Mouse (Mus musculus): ENCODE results near the gene Sobp. TPM values are rescaled to one million over a fixed set of nuclear protein-coding genes. Genes with fewer than 3 reads are reported as not detected.

Gene Sobp
- polyA plus RNA-seq, 1 experiment from 2014 or later = 4.5 TPM

DNA sequence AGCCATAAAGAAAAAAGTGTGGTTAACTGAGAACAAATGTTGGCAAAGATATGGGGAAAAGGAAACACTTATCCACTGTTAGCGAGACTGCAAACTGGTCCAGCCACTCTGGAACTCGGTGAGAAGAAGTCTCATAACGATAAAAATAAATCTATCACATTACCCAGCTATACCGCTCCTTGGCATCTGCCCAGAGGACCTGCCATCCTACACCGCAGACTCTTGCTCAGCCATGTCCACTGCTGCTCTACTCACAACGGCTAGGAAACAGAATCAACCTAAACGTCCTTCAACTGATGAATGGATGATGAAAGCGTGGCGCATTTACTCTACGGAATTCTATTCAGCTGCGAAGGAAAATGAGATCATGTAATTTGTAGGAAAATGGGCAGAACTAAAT is 25.9 kb downstream of the Sobp start:
- Histone ChIP-seq H3K27ac (ENCODE audit: low read depth, low read length) (no peak overlapping the region), H3K36me3 (ENCODE audit: control insufficient read depth, insufficient read depth, low read length) (no peaks in the 10 kb centered on the region), H3K9ac (ENCODE audit: low read length) (no peak overlapping the region), H3K9me3 (ENCODE audit: control insufficient read depth, low read length) (no peaks in the 10 kb centered on the region), H3K4me2 (ENCODE audit: low read depth) (no peak overlapping the region), H3K4me3 (ENCODE audit: low read depth, low read length) (no peak overlapping the region), H3K27me3 (ENCODE audit: control insufficient read depth, insufficient read depth, low read length) (no peaks in the 10 kb centered on the region), H3K4me1 (ENCODE audit: control insufficient read depth, insufficient read depth, low read length) (0 out of 2 replicates have a peak, but pooled peaks cover under 1% of the 10 kb centered on the region)
- DNase-seq (ENCODE audit: low spot score) (no peak), ATAC-seq (ENCODE audit: insufficient read depth, low FRiP score, low TSS enrichment) (no peak)
- 92% methylated on average over 11 of the region's 11 CpGs for WGBS

DNA sequence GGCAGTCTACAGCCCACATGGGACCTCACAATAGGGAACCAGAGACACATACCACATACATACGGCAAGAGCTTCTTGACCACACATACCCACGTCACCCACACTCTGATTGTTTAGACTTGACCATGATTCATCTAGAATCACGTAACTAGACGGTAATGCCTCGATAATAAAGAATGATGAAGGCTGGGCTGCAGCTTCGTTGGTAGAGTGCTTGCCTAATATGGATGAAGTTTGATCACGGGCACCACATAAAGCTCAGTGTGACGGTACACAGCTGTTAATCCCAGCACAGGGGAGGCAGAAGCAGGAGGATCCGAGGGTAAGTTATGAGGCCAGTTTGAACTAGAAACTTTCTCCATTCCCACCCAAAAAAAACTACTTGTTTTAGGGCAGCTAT is 31.2 kb downstream of the Sobp start:
- no peak overlapping the region for H3K27ac ChIP-seq (ENCODE audit: low read depth, low read length)
- ATAC-seq (ENCODE audit: insufficient read depth, low FRiP score, low TSS enrichment) = no peak
- no peak overlapping the region for H3K4me3 ChIP-seq (ENCODE audit: low read depth, low read length)
- DNase-seq (ENCODE audit: low spot score) = no peak
- H3K27me3 ChIP-seq (ENCODE audit: control insufficient read depth, insufficient read depth, low read length) = no peaks in the 10 kb centered on the region
- WGBS = 93% methylated on average over 9 of the region's 9 CpGs
- no peaks in the 10 kb centered on the region for H3K36me3 ChIP-seq (ENCODE audit: control insufficient read depth, insufficient read depth, low read length)
- H3K9me3 ChIP-seq (ENCODE audit: control insufficient read depth, low read length) = no peaks in the 10 kb centered on the region
- no peaks in the 10 kb centered on the region for H3K4me1 ChIP-seq (ENCODE audit: control insufficient read depth, insufficient read depth, low read length)
- H3K9ac ChIP-seq (ENCODE audit: low read length) = no peak overlapping the region
- H3K4me2 ChIP-seq (ENCODE audit: low read depth) = no peak overlapping the region

DNA sequence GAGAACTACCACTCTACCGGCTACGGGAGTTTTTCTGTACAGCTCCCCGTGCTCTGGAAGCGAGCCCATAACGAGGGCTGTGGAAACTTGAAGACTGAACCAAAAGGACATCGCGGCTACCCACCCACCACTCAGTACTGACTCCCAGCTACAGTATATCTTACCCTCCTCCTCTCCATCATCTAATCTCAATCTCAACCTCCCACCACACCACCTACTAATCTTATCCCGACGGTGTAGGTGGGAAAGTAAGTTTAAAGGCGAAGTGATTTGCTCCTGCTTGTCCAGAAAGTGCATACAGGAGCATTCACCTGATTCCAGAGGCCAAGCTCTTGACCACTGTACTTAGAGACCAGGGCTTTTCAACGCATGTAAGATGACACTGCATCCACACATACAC is 40.3 kb downstream of the Sobp start:
- 87% methylated on average over 11 of the region's 11 CpGs for WGBS

DNA sequence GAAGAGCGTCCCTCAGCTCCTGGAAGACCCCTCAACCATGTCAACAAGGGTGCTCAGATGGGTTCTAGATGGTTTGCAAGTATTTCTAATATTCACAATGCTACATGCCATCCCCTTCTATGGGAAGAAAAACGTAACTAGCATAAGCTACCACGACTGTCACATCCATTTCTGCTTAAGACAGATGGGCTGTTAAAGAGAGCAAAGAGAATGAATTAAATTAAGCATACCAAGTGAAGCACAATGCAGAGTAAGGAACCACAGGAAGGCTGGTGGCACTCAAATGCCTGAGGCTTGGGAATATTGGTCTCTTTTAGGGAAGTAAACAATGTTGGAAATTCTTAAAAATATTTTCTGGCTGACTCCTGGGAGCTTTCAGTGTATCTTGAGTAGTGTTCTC is 45.6 kb downstream of the Sobp start:
- WGBS = 40% methylated on average over 3 of the region's 3 CpGs
- ATAC-seq (ENCODE audit: insufficient read depth, low FRiP score, low TSS enrichment) = no peak
- Histone ChIP-seq H3K27ac (ENCODE audit: low read depth, low read length) (no peak overlapping the region), H3K27me3 (ENCODE audit: control insufficient read depth, insufficient read depth, low read length) (no peaks in the 10 kb centered on the region), H3K4me3 (ENCODE audit: low read depth, low read length) (no peak overlapping the region), H3K4me1 (ENCODE audit: control insufficient read depth, insufficient read depth, low read length) (peaks cover 4% of the 10 kb centered on the region; the same call in 1 of the 2 replicates), H3K9ac (ENCODE audit: low read length) (no peak overlapping the region), H3K36me3 (ENCODE audit: control insufficient read depth, insufficient read depth, low read length) (no peaks in the 10 kb centered on the region), H3K4me2 (ENCODE audit: low read depth) (no peak overlapping the region), H3K9me3 (ENCODE audit: control insufficient read depth, low read length) (no peaks in the 10 kb centered on the region)
- DNase-seq (ENCODE audit: low spot score) = no peak

More for the DNA sequence above, 40.3 kb downstream of the Sobp start:
- no peaks in the 10 kb centered on the region for H3K36me3 ChIP-seq (ENCODE audit: control insufficient read depth, insufficient read depth, low read length)
- no peak overlapping the region for H3K27ac ChIP-seq (ENCODE audit: low read depth, low read length)
- ATAC-seq (ENCODE audit: insufficient read depth, low FRiP score, low TSS enrichment) (no peak), DNase-seq (ENCODE audit: low spot score) (no peak)
- no peak overlapping the region for H3K4me2 ChIP-seq (ENCODE audit: low read depth)
- no peak overlapping the region for H3K9ac ChIP-seq (ENCODE audit: low read length)
- no peaks in the 10 kb centered on the region for H3K9me3 ChIP-seq (ENCODE audit: control insufficient read depth, low read length)
- H3K4me1 ChIP-seq (ENCODE audit: control insufficient read depth, insufficient read depth, low read length) = no peaks in the 10 kb centered on the region
- no peaks in the 10 kb centered on the region for H3K27me3 ChIP-seq (ENCODE audit: control insufficient read depth, insufficient read depth, low read length)
- no peak overlapping the region for H3K4me3 ChIP-seq (ENCODE audit: low read depth, low read length)

DNA sequence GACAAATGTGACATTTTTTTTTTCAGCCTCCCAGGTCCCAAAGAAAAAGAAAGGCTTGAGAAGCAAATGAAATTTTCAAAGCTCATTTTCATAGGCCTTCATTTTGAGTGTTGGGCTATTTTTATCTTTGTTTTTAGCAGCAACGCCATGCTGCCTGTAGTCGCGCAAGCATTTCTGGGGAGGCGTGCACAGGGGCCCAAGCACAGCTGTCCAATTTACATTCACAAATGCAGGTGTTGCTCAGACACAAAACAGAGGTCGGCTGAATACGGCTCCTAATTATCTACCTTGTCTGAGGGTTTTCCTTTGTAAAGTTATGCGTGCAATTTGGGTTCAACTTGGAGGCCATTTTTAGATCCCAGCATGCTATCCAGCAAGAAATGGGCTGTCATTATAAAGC is 49.8 kb downstream of the Sobp start:
- H3K36me3 ChIP-seq (ENCODE audit: control insufficient read depth, insufficient read depth, low read length) = no peaks in the 10 kb centered on the region
- WGBS = 80% methylated on average over 7 of the region's 7 CpGs
- H3K27me3 ChIP-seq (ENCODE audit: control insufficient read depth, insufficient read depth, low read length) = no peaks in the 10 kb centered on the region
- H3K27ac ChIP-seq (ENCODE audit: low read depth, low read length) = no peak overlapping the region
- no peak overlapping the region for H3K4me3 ChIP-seq (ENCODE audit: low read depth, low read length)
- ATAC-seq (ENCODE audit: insufficient read depth, low FRiP score, low TSS enrichment) (no peak), DNase-seq (ENCODE audit: low spot score) (no peak)
- no peak overlapping the region for H3K4me2 ChIP-seq (ENCODE audit: low read depth)
- no peak overlapping the region for H3K9ac ChIP-seq (ENCODE audit: low read length)
- H3K9me3 ChIP-seq (ENCODE audit: control insufficient read depth, low read length) = no peaks in the 10 kb centered on the region
- peaks cover 4% of the 10 kb centered on the region; the same call in 1 of the 2 replicates for H3K4me1 ChIP-seq (ENCODE audit: control insufficient read depth, insufficient read depth, low read length)

DNA sequence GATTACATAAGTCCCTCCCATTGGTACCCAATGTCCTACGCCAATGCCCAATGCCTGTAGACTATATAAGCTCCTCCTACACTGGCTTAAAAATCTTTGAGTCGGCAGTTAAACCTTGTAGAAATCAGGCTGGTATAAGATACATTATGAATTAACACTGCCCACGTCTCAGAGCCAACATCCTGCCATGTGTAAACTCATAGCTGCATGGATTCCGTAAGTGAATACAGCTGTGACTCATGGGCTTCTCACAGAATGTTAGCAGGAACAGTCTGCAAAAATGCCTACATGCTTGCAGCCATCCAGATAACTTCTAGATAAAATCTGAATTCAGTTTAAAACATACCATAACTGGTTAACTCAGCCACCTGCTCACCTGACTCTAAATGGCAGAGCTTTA is 50.2 kb downstream of the Sobp start:
- Histone ChIP-seq H3K4me1 (ENCODE audit: control insufficient read depth, insufficient read depth, low read length) (peaks cover 4% of the 10 kb centered on the region; the same call in 1 of the 2 replicates), H3K27me3 (ENCODE audit: control insufficient read depth, insufficient read depth, low read length) (no peaks in the 10 kb centered on the region), H3K27ac (ENCODE audit: low read depth, low read length) (no peak overlapping the region), H3K4me2 (ENCODE audit: low read depth) (no peak overlapping the region), H3K36me3 (ENCODE audit: control insufficient read depth, insufficient read depth, low read length) (no peaks in the 10 kb centered on the region), H3K4me3 (ENCODE audit: low read depth, low read length) (no peak overlapping the region), H3K9me3 (ENCODE audit: control insufficient read depth, low read length) (no peaks in the 10 kb centered on the region), H3K9ac (ENCODE audit: low read length) (no peak overlapping the region)
- ATAC-seq (ENCODE audit: insufficient read depth, low FRiP score, low TSS enrichment) = no peak
- DNase-seq (ENCODE audit: low spot score) = no peak
- 92% methylated on average over 4 of the region's 4 CpGs for WGBS

DNA sequence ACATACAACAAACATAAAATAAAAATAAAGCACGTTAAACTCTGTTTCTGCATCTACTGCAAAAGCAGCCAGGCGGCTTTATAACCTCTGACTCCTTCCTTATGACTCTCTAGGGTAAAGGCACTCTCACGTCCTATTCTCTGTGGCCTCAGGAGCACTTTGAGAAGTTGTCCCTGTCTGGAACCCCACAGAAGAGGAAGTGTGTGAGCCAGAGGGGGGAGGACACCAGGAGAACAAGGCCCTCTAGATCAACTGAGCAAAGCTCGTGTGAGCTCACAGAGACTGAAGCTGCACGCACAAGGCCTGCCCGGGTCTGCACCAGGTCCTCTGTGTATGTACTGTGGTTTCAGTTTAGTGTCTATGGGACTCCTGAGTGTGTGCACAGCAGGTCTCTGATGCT is 50.9 kb downstream of the Sobp start:
- Histone ChIP-seq H3K4me2 (ENCODE audit: low read depth) (no peak overlapping the region), H3K27ac (ENCODE audit: low read depth, low read length) (no peak overlapping the region), H3K9ac (ENCODE audit: low read length) (no peak overlapping the region), H3K4me1 (ENCODE audit: control insufficient read depth, insufficient read depth, low read length) (no peaks in the 10 kb centered on the region; the same call in 1 of the 2 replicates), H3K36me3 (ENCODE audit: control insufficient read depth, insufficient read depth, low read length) (no peaks in the 10 kb centered on the region), H3K4me3 (ENCODE audit: low read depth, low read length) (no peak overlapping the region), H3K9me3 (ENCODE audit: control insufficient read depth, low read length) (no peaks in the 10 kb centered on the region), H3K27me3 (ENCODE audit: control insufficient read depth, insufficient read depth, low read length) (no peaks in the 10 kb centered on the region)
- 77% methylated on average over 6 of the region's 6 CpGs for WGBS
- DNase-seq (ENCODE audit: low spot score) (no peak), ATAC-seq (ENCODE audit: insufficient read depth, low FRiP score, low TSS enrichment) (no peak)

DNA sequence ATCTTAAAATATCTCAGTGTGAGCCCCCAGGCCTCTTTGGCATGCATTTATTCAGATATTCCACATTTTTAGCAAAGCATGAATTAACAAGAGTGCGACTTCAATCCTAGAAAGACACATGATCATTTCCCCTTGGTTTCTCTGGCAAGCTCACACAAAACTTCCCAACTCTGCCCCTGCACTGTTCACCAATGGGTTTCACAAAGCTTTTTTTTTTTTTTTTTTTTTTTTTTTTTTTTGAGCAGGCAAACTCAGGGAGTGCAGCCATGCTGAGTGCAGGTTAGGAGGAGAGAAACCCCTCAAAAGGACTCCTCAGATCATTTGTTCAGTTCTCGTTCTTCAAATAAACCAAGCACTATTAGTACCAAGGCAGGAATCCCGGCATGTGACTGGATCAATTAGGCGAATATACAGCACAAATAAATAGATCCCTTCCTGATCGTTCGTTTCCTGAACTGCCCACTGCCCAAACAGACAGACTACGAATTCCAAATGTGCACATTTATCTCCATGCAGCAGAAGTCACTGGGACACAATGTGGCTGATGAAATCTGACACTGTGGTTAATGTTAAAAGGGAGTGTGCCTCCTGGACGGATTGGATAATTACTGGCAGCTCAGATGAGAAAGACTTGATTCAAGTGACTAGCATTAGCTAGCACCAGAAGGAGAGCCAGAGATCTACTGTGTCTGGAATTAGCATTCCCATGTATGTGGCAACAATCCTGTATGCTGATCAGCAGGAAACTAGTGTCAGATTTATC is 53.5 kb downstream of the Sobp start:
- ATAC-seq (ENCODE audit: insufficient read depth, low FRiP score, low TSS enrichment) (no peak), DNase-seq (ENCODE audit: low spot score) (no peak)
- Histone ChIP-seq H3K4me3 (ENCODE audit: low read depth, low read length) (no peak overlapping the region), H3K27ac (ENCODE audit: low read depth, low read length) (no peak overlapping the region), H3K4me2 (ENCODE audit: low read depth) (no peak overlapping the region), H3K27me3 (ENCODE audit: control insufficient read depth, insufficient read depth, low read length) (no peaks in the 10 kb centered on the region), H3K36me3 (ENCODE audit: control insufficient read depth, insufficient read depth, low read length) (no peaks in the 10 kb centered on the region), H3K4me1 (ENCODE audit: control insufficient read depth, insufficient read depth, low read length) (no peaks in the 10 kb centered on the region), H3K9me3 (ENCODE audit: control insufficient read depth, low read length) (no peaks in the 10 kb centered on the region), H3K9ac (ENCODE audit: low read length) (no peak overlapping the region)
- WGBS = 40% methylated on average over 8 of the region's 8 CpGs

All from neural tube, embryonic 11.5 days (tissue).